Mouse (Mus musculus) olfactory bulb, adult 2 months (tissue): ENCODE results near the gene Nudt1. TPM values are rescaled to one million over a fixed set of nuclear protein-coding genes. Genes with fewer than 3 reads are reported as not detected.

ENCODE experiments used
- H3K27ac ChIP-seq: fragments of 200-500 bp; 2 replicates; pipeline ENCODE4 v1.5.1; 2012; ENCODE audit warnings: low read depth, low read length; ENCODE audit not compliant: insufficient read depth
- H3K4me1 ChIP-seq: fragments of 200-500 bp; 2 replicates; pipeline ENCODE4 v1.6.1; 2012; ENCODE audit warnings: low read length; ENCODE audit not compliant: control insufficient read depth, insufficient read depth
- H3K4me3 ChIP-seq: fragments of 200-500 bp; 2 replicates; pipeline ENCODE4 v1.5.1; 2012; ENCODE audit warnings: mild to moderate bottlenecking, low read depth, low read length, moderate library complexity; ENCODE audit not compliant: insufficient read depth
- CTCF ChIP-seq: fragments of 200-500 bp; IDR thresholded peaks from 2 replicates; pipeline ENCODE4 v1.5.1; 2012; ENCODE audit warnings: low read depth, mild to moderate bottlenecking, low read length, moderate library complexity; ENCODE audit not compliant: insufficient read depth
- POLR2A ChIP-seq: fragments of 200-500 bp; IDR thresholded peaks from 2 replicates; pipeline ENCODE4 v1.6.1; 2012; ENCODE audit warnings: mild to moderate bottlenecking, low read depth, low read length, moderate library complexity; ENCODE audit not compliant: insufficient read depth
- WGBS: fragments of 180-500 bp; shearing (Covaris S2); methylation state at CpG from one replicate; pipeline ENCODE4 v1.1.7; 2018; 5-methylcytosine and 5-hydroxymethylcytosine counted together
- polyA plus RNA-seq: library from polyadenylated mRNA; stranded (reverse); fragments of >200 nt; gene quantifications from 2 replicates; pipeline ENCODE4 v1.2.4, GENCODE M21; 2012; ENCODE audit warnings: low replicate concordance; ENCODE audit not compliant: missing spikeins, insufficient read depth, insufficient read length

Gene Nudt1
- polyA plus RNA-seq, 1 experiment: not detected

DNA sequence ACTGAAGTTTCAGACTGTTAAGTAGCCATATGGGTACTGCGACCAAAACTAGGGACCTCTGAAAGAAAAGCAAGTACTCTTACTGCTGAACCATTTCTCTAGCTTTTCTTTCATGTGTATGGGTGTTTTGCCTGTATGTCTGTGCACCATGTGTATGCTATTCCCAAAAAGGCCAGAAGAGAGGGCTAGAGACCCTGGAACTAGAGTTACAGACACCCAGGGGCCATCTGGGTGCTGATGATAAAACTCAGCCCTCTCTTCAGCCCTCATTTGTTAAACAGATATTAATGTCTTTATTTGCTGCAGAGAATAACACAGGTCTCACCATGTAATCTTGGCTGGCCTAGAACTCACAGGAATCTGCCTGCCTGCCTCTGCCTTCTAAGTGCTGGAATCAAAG, 63.0 kb downstream of the Nudt1 start:
- TF ChIP-seq CTCF (no peak), POLR2A (no peak)
- Histone ChIP-seq H3K27ac (no peak overlapping the region), H3K4me3 (no peak overlapping the region), H3K4me1 (peaks cover 13% of the 10 kb centered on the region)
- WGBS: 93% methylated on average over 1 of the region's 1 CpGs

DNA sequence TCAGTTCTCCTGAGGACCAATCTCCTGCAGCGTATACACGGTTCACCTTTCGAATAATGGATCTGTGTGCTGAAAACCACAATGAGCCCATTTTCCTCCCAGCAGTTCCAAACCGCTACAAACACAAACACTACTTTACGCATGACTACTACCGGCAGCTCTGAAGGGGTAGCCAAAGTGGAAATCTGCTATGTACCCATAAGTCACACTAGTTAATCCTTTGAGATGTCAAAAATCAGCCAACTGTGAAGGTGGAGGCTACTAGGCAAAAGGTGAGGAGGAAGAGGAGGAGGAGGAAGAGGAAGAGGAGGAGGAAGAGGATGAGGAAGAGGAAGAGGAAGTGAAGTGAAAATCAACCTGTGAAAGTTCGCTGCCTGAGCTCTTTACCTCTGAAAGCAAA, 65.8 kb downstream of the Nudt1 start:
- TF ChIP-seq CTCF: no peak
- TF ChIP-seq POLR2A: no peak
- no peak overlapping the region for H3K27ac ChIP-seq
- WGBS: 82% methylated on average over 7 of the region's 7 CpGs
- H3K4me3 ChIP-seq: no peak overlapping the region
- peaks cover 13% of the 10 kb centered on the region for H3K4me1 ChIP-seq

Other genes starting within 250 kb of the Nudt1 start
- 302 TPM in 1 of 2 replicates, not detected in the other for gene Mad1l1, start 104 bp upstream of the Nudt1 start, polyA plus RNA-seq
- gene Mrm2, start 10.2 kb downstream of the Nudt1 start, polyA plus RNA-seq: not detected in 2 replicates
- not detected in 2 replicates for gene Snx8, start 67.6 kb downstream of the Nudt1 start, polyA plus RNA-seq
- gene Eif3b, start 97.7 kb downstream of the Nudt1 start, polyA plus RNA-seq: not detected in 2 replicates
- not detected in 2 replicates for gene Gm4869, start 124.0 kb downstream of the Nudt1 start, polyA plus RNA-seq
- gene Chst12, start 183.9 kb downstream of the Nudt1 start, polyA plus RNA-seq: not detected in 2 replicates
- gene Grifin, start 243.4 kb downstream of the Nudt1 start, polyA plus RNA-seq: not detected in 2 replicates